Mouse (Mus musculus) left cerebral cortex, adult 6 months (tissue): ENCODE results near the gene Tm9sf2. TPM values are rescaled to one million over a fixed set of nuclear protein-coding genes. Genes with fewer than 3 reads are reported as not detected.

Experiments used
- long read RNA-seq, 2 experiments: library from polyadenylated mRNA; unstranded; transcript quantifications; one replicate each; pipeline ENCODE4 v2.0.0; 2019 to 2020
- polyA plus RNA-seq: library from polyadenylated mRNA; unstranded; fragments of <200 nt; fragmentation: Nextera tagmentation; gene quantifications from 2 replicates; pipeline ENCODE4 v1.2.3, GENCODE M21; 2021

Gene Tm9sf2
- 110 and 122 TPM in 2 replicates for polyA plus RNA-seq
- long read RNA-seq, experiment 1, transcript Tm9sf2-201 (17 exons, 3,107 nt): major isoform, 728 of 792 reads
- long read RNA-seq, experiment 1, partial matches to known transcripts: 20 of 792 reads
- long read RNA-seq, experiment 1, other reads (novel, unspliced or antisense): 44 of 792 reads
- long read RNA-seq, experiment 2, transcript Tm9sf2-201 (17 exons, 3,107 nt): major isoform, 131 of 173 reads
- long read RNA-seq, experiment 2, partial matches to known transcripts: 30 of 173 reads
- long read RNA-seq, experiment 2, other reads (novel, unspliced or antisense): 12 of 173 reads

GRCm38 (mm10) chr14:122106822-122107468 is at the start of gene Tm9sf2:
Gene Tm9sf2, plus strand, starts transcription at chr14:122107038.

DNA sequence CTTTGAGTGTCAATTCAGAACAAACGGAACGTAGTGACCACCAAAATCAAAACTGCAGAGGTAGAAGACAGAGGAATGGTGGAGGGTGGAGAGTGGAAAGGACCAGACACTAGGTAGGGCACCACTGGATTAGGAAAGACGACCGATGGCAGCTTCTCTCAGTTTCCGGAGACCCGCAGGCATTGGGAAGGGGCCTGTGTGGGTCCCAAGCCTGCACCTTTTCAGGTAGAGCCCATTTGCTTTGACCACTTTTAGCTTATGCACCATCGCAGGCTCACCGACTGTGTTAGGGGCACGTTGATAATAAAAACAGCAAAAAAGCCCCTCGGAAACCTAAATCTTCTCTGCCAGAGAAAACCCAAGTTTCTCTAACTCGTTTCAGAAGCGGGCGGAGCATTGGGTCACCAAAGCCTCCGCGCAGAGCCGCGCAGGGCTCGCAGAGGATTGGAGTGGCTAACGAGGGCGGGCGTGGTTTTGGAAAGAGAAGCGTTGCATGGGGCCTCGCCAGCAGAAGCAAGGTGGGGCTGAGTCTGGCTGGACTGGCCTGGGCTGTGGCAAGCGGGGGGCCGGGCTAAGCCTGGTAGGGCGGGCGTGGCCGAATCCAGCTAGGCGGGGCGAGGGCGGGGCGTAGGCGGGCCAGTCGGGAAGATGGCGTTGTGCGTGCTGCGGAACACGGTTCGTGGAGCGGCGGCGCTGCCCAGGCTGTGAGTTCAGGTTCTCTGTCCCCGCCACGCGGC is 74.4 kb downstream of the Tm9sf2 start, which contains the start of gene Clybl:
Clybl (plus strand) TSS at position 627 of the 737 bp plus-strand sequence.

Other genes with a start within 250 kb of the Tm9sf2 start
- gene Ubac2, start 228.4 kb upstream of the Tm9sf2 start, polyA plus RNA-seq: 37.2 and 48.2 TPM in 2 replicates
- gene Gpr18, start 191.3 kb upstream of the Tm9sf2 start, polyA plus RNA-seq: not detected in 2 replicates
- gene Gpr183, start 141.8 kb upstream of the Tm9sf2 start, polyA plus RNA-seq: 0.60 and 1.9 TPM in 2 replicates
- not detected in 2 replicates for gene Timm8a2, start 72.4 kb upstream of the Tm9sf2 start, polyA plus RNA-seq
- gene Clybl, start 74.7 kb downstream of the Tm9sf2 start, polyA plus RNA-seq: 40.9 and 54.4 TPM in 2 replicates